Mouse (Mus musculus): ENCODE measurements around the gene As3mt.

DNA sequence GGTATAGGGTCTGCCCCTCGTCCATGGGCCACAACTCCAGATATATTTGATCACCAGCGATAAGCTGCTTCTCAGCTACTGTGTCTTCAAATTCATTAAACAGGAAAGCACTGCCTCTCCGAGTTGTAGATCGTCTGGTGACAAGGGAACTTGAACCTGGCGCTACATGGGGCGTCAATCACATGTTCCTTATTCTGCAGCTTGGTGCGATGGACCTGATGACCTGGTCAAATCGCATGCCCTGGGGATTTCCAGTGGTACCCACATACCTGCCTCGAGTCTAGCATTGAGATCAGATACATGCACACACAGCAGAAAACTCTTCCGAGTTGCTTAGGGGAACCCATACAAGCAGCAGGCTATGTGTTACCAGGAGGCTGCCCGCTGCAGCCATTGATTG, 62.5 kb downstream of the As3mt start:
- TF ChIP-seq FOSL1 (IDR thresholded peaks at IDR 0.05; ENCODE audit: insufficient read depth, low read length, poor library complexity, severe bottlenecking), result no peak
- TF ChIP-seq CTCF (IDR thresholded peaks at IDR 0.05; ENCODE audit: control insufficient read depth, insufficient read depth, insufficient read length), result no peak
- no peak for TF ChIP-seq USF1 (IDR thresholded peaks at IDR 0.05; ENCODE audit: low read depth)
- TF ChIP-seq MYOG (IDR thresholded peaks at IDR 0.05; ENCODE audit: control insufficient read depth, extremely low read depth, insufficient read length), result no peak
